Mouse (Mus musculus) lung, adult 2 months (tissue): Measurements from ENCODE around the gene E2f6. TPM values are rescaled to one million over a fixed set of nuclear protein-coding genes. Genes with fewer than 3 reads are reported as not detected.

Experiments
- DNase-seq: peaks from one replicate; pipeline ENCODE4 v3.0.0; 2022
- H3K4me1 ChIP-seq: fragments of 200-500 bp; 2 replicates; pipeline ENCODE4 v1.6.1; 2011; ENCODE audit warnings: low read length; ENCODE audit not compliant: control insufficient read depth, insufficient read depth
- H3K4me3 ChIP-seq: fragments of 200-500 bp; replicated peaks from 2 replicates; pipeline ENCODE3; 2011; ENCODE audit warnings: low read depth, mild to moderate bottlenecking, control low read depth, low read length; ENCODE audit errors: extremely low read depth
- CTCF ChIP-seq: fragments of 200-500 bp; IDR thresholded peaks from 2 replicates; pipeline ENCODE4 v1.5.1; 2011; ENCODE audit warnings: mild to moderate bottlenecking, low read length, control low read depth; ENCODE audit not compliant: insufficient read depth
- POLR2A ChIP-seq: fragments of 200-500 bp; IDR thresholded peaks from 2 replicates; pipeline ENCODE4 v1.6.1; 2011; ENCODE audit warnings: low read depth, mild to moderate bottlenecking, control low read depth, low read length, borderline replicate concordance; ENCODE audit errors: extremely low read depth
- WGBS: fragments of 180-500 bp; shearing (Covaris S2); methylation state at CpG from one replicate; pipeline ENCODE4 v1.1.7; 2018; 5-methylcytosine and 5-hydroxymethylcytosine counted together
- polyA plus RNA-seq: library from polyadenylated mRNA; depleted of rRNA; stranded (reverse); fragments of >200 nt; gene quantifications from 2 replicates; pipeline ENCODE4 v1.2.3, GENCODE M21; 2012; rRNA removed

E2f6 gene
- polyA plus RNA-seq: 13.6 and 15.1 TPM in 2 replicates

DNA sequence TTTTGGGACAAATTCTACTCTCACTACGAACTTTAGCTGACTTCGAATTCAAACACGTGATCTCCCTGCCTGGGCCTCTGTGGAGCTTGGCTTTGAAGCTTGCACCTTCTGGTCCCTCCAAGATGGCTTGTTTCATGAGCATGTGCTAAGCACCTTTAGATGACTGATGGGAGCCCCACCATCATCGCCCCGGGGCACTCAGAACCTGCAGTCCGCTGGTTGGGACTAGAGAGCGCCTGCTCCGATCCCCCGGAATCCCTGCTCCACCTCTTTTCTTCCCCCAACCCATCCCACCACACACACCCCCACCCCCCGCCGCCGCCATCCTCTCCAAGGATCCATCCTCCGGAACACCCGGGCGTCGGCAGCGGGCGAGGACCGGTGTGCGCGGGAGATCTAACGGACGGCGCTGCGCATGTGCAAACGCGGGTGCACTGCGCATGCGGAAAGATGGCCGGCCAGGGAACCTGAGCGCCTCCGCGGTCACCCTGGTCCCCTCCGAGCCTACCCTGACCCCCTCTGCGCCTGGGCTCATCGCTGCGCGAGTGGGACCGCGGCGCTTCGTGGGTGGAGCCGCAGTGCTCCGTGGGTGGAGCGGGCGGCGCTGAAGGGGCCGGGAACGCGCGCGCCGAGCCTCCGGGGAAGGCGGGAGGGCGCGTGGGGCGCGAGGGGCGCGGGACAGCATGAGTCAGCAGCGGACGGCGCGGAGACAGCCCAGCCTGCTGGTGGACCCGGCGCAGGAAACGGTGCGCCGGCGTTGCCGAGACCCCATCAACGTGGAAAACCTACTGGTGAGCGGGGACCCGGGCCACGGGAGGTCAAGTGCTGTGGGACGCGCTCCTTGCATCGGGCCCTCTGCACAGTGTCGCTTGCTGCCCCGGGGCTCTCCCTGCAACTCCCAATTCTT lies at the start of gene E2f6:
TSS of gene E2f6 (plus strand) at position 439 of the 907 bp plus-strand sequence.
- 6% methylated on average over 80 of the region's 81 CpGs for WGBS
- peak; percentile 85 for DNase-seq
- peak within 1 kb of the TSS; percentile 72 for H3K4me3 ChIP-seq
- H3K4me1 ChIP-seq: 0 out of 2 replicates have a peak, but pooled peaks cover 6% of the 10 kb centered on the region
- TF ChIP-seq CTCF (no peak), POLR2A (peak; percentile 77; the same call in 1 of the 2 replicates)

DNA sequence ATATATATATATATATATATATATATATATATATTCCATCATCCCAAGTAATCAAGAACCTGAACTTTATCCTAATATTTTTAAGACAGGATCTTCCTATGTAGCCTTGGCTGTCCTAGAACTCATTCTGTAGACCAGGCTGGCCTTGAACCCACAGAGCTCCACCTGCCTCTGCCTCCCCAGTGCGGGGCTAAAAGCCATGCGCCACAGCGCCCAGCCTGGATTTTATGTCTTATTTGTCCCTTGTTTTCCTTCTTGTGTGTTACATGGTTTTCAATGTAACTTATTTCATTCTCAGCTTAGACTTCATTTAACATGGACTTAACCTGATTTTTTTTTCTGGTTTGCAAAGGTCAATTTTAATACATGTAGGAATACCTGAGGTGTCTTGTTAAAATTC lies 49.3 kb upstream of the E2f6 start:
- 94% methylated on average over 3 of the region's 3 CpGs for WGBS
- TF ChIP-seq POLR2A (no peak), CTCF (no peak)
- H3K4me1 ChIP-seq: no peaks in the 10 kb centered on the region
- no peak overlapping the region for H3K4me3 ChIP-seq
- DNase-seq: no peak

DNA sequence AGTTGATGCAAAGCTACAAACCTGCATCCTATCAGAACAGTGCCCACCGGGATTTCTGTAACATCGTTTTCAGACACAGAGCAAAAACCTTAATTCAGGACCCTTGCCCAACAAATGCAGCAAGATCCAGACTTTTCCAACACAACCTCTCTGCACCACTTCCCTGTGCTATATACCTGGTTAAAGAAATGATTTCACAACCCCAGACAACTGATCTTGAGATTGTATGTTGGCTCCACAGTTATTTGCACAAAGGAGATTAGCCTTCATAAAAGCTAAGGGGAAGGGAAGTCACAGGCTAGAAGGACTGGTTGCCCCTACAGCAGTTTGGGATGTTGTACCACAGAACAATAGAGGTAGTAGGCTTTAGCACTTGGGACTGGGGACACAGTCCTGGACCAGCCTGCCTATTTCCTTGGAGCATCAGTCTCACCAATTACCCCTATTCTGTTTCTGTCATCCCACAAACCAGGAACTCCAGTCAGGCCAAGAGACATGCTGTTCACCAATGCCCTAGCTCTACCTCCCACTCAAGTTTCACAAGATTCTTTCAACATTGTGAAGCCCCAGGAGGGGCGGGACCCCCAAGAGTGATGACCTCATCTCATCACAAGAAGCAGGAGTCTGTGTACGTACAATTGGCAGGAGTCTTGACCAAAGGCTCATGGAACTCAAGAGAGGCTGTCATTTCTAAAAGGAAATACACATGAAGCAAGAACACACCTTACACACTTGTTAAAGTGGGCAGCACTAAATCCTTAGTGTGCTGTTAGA lies 46.9 kb upstream of the E2f6 start:
- no peaks in the 10 kb centered on the region for H3K4me1 ChIP-seq
- no peak for DNase-seq
- TF ChIP-seq CTCF (no peak), POLR2A (no peak)
- H3K4me3 ChIP-seq: no peak overlapping the region
- 76% methylated on average over 4 of the region's 4 CpGs for WGBS

DNA sequence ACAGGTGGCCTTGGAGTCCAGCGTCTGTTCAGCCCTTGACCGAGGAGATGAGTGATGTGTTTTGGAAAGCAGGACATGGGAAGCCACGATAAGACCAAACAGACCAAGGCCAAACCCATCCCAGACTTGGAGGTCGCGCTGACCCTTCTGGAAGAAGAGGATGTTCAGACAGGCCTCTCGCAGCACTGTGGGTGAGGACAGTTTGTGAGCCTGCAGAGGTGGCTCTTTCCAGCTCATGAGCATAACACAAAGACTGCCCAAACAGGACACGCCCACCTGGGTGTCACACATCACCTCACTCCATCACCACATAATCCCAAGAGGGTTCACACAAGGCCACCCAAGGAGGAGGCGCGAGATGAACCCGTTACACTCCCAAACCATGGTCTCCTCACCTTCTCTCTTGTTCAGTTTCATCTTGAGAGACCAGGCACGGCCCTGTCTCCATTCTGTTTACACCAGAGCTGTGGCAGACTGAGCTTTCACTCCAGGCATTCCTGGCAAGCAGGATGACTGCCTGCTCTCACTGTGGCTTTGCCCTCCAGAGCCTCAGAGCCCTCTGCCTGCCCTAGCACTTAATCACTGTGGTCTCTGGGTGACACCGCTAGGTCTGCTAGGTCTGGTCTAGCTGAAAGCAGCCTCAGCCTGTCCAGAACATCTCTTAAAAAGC lies 45.9 kb upstream of the E2f6 start:
- TF ChIP-seq CTCF (no peak), POLR2A (no peak)
- no peak for DNase-seq
- H3K4me1 ChIP-seq: no peaks in the 10 kb centered on the region
- H3K4me3 ChIP-seq: no peak overlapping the region
- WGBS: 60% methylated on average over 12 of the region's 12 CpGs

DNA sequence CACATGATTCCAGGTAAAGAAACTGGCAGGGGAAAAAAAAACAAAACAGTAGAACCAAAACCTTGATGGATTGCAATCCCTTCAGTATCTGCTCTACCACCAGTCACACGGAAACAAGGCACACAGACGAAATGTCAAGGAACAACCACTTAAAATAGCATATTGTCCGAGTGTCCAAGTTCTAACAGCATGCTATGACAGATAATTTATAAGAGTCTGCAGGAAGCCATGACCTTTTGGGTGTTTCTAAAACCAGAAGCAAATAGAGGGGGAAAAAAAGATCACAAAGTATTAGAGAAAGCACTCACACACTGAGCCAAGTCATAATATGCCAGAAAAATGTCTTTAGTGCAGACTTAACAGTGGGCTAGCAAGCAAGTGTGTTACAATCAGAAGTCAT lies 42.5 kb upstream of the E2f6 start:
- H3K4me3 ChIP-seq: no peak overlapping the region
- 31% methylated on average over 3 of the region's 3 CpGs for WGBS
- H3K4me1 ChIP-seq: no peaks in the 10 kb centered on the region
- DNase-seq: no peak
- TF ChIP-seq POLR2A: no peak
- no peak for TF ChIP-seq CTCF

DNA sequence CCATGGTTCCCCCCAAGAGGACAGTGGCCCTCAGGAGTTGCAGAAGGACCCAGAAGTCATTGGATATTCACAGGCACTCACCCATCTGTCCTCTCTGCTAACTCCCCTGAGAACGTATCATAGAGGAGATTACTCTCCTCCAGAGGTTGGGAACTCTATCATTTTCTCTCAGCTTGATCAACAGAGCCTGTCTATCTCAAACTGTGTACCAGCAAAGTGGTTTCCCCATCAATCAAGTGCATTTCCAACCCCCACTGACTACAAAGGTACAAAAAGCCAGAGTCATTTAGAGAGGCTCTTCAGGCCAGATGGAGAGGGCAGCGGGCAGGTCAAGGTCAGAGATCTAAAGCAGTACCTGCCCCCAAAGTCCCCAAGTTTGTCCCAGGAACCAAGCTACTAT lies 42.1 kb upstream of the E2f6 start:
- 68% methylated on average over 2 of the region's 2 CpGs for WGBS
- no peak for TF ChIP-seq CTCF
- no peak for TF ChIP-seq POLR2A
- Histone ChIP-seq H3K4me3 (no peak overlapping the region), H3K4me1 (no peaks in the 10 kb centered on the region)
- DNase-seq: no peak

DNA sequence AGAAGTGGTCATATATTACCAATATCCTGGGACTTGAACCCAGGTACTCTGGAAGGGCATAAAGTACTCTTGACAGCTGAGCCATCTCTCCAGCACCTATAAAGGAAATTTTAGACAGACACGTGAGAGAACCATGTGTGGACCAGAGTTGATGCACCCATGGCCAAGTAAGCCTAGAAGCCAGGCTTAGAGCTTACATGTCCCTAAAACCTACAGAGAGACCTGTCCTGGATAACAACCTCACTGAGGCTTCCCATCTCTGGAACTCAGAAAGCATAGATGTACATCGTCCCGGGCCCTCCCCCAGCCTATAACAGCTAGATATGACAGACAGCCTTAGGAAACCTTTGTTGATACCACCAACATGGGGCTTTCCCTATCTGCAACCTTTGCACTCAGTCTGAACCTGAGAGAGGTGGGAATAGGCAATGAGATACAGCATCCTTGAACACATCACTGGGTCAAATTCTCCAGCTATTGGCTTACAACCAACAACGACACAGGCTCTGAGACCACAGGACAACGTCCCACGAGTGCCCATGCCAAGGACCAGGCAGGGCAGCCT lies 41.1 kb upstream of the E2f6 start:
- 86% methylated on average over 6 of the region's 6 CpGs for WGBS
- H3K4me1 ChIP-seq: no peaks in the 10 kb centered on the region
- TF ChIP-seq CTCF (no peak), POLR2A (no peak)
- no peak overlapping the region for H3K4me3 ChIP-seq
- no peak for DNase-seq

DNA sequence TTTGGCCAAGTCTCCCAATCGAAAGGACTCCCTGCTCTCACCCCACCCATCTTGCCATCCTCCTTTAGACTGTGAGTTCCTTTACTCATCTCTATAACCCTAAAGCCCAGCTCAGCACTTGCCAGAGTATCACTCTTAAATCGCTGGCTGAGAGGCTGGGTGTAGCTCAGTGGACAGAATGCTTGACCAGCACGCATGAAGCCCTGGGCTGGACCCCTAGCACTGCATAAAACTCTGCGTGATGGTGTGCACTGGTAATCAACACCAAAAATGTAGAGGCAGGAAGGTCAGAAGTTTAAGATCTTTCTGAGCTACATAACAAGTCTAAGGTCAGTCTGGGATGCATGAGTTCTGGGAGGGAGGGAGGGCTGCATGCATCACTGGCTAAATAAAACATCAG lies 36.2 kb upstream of the E2f6 start:
- Histone ChIP-seq H3K4me1 (peaks cover 5% of the 10 kb centered on the region; the same call in 1 of the 2 replicates), H3K4me3 (no peak overlapping the region)
- DNase-seq: no peak
- 82% methylated on average over 4 of the region's 4 CpGs for WGBS
- no peak for TF ChIP-seq CTCF
- no peak for TF ChIP-seq POLR2A

DNA sequence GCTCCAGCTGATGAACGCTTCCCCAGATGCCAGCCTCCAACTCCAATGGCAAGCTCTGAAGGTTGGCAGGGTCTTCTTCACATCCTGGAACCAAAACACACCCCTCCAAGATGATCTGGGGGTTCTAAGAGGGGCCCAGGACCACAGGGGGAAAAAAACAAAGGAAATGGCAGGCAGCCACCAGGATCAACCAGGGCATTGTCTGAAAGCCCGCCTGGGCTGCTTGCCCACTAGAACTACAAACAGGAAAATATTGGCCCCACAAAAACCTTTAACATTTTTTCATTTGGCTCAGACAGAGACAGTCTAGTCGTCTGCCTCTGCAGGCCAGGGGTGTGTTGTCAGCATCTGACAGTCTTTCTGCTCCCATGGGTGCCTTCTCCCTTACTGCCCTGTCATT lies 35.4 kb upstream of the E2f6 start:
- TF ChIP-seq CTCF: no peak
- no peak for TF ChIP-seq POLR2A
- Histone ChIP-seq H3K4me3 (no peak overlapping the region), H3K4me1 (peaks cover 5% of the 10 kb centered on the region; the same call in 1 of the 2 replicates)
- no peak for DNase-seq
- 36% methylated on average over 3 of the region's 3 CpGs for WGBS
